Mouse (Mus musculus) E14TG2a.4 (cell line): ENCODE measurements around the gene L3mbtl4.

Experiments used
- CTCF ChIP-seq: conservative IDR thresholded peaks from 2 replicates; pipeline ENCODE4 v1.5.1; 2014; ENCODE audit warnings: low read length
- POU5F1 ChIP-seq: IDR thresholded peaks from 2 replicates; pipeline ENCODE4 v1.6.1; 2014; ENCODE audit warnings: low read length, borderline replicate concordance

DNA sequence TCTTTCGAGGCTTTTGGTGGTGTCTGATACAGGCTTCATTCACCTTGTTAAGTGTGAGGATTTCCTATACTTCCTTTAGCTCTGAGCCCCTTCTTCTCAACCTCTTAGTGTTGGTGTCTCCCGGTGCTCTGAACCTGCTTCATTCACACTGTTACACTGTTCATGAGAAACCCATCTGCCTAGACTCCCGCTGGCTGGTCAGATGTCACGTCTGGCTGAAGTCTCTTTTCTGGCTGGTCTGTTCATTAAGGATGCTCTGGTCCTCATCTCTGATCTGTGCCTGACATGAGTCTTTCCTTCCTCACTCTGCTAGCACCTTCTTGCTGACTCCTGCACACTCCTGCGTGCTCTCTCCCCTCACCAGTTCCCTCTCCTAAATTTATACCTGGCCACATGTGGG is 160.0 kb downstream of the L3mbtl4 start:
- no peak for TF ChIP-seq CTCF
- no peak for TF ChIP-seq POU5F1
